Mouse (Mus musculus): Measurements from ENCODE around the gene L3mbtl2.
A peak's percentile ranks its signal among the peaks of the same experiment; 100 is the strongest.
"Not testable (repeated sequence)": the region's sequence is repeated elsewhere in the genome, so short reads cannot be mapped to it uniquely, and the experiment has no call there.

Gene L3mbtl2

GRCm38 (mm10) chr15:81663697-81664561 is at the start of gene L3mbtl2:
Gene L3mbtl2, plus strand, starts transcription at chr15:81663889.
- DNase-seq (ENCODE audit: low read depth, low spot score) = peak; percentile 80

- no peak for DNase-seq (ENCODE audit: low read depth, low spot score)
Measured at GRCm38 (mm10) chr15:81649516-81650455, 13.9 kb upstream of the L3mbtl2 start.

GRCm38 (mm10) chr15:81650636-81651035 is 13.1 kb upstream of the L3mbtl2 start:
- DNase-seq (ENCODE audit: low read depth, low spot score) = no peak

GRCm38 (mm10) chr15:81661701-81662100 is 2.0 kb upstream of the L3mbtl2 start:
- DNase-seq (ENCODE audit: low read depth, low spot score) = no peak

GRCm38 (mm10) chr15:81663281-81663680 is 408 bp upstream of the L3mbtl2 start:
- DNase-seq (ENCODE audit: low read depth, low spot score) = no peak

- DNase-seq (ENCODE audit: low read depth, low spot score) = no peak
Measured at GRCm38 (mm10) chr15:81666957-81667356, 3.3 kb downstream of the L3mbtl2 start.

- DNase-seq (ENCODE audit: low read depth, low spot score) = peak; percentile 27
Measured at GRCm38 (mm10) chr15:81670231-81670640, 6.5 kb downstream of the L3mbtl2 start.

GRCm38 (mm10) chr15:81676637-81677036 is 12.9 kb downstream of the L3mbtl2 start:
- DNase-seq (ENCODE audit: low read depth, low spot score) = no peak

GRCm38 (mm10) chr15:81680301-81680805 is 16.7 kb downstream of the L3mbtl2 start:
- DNase-seq (ENCODE audit: low read depth, low spot score) = no peak

GRCm38 (mm10) chr15:81693366-81693966 is 29.8 kb downstream of the L3mbtl2 start:
- DNase-seq (ENCODE audit: low read depth, low spot score) = no peak

GRCm38 (mm10) chr15:81693967-81694881 is 30.5 kb downstream of the L3mbtl2 start:
- peak; percentile 42 for DNase-seq (ENCODE audit: low read depth, low spot score)

GRCm38 (mm10) chr15:81694891-81695290 is 31.2 kb downstream of the L3mbtl2 start:
- DNase-seq (ENCODE audit: low read depth, low spot score) = no peak

GRCm38 (mm10) chr15:81697175-81697574 is 33.5 kb downstream of the L3mbtl2 start, which contains the start of gene Chadl:
Gene Chadl, minus strand, starts transcription at chr15:81697287.
- DNase-seq (ENCODE audit: low read depth, low spot score) = no peak

- DNase-seq (ENCODE audit: low read depth, low spot score) = no peak
Measured at GRCm38 (mm10) chr15:81697847-81698246, 34.2 kb downstream of the L3mbtl2 start.

- no peak for DNase-seq (ENCODE audit: low read depth, low spot score)
Measured at GRCm38 (mm10) chr15:81698532-81698931, 34.8 kb downstream of the L3mbtl2 start.

- no peak for DNase-seq (ENCODE audit: low read depth, low spot score)
Measured at GRCm38 (mm10) chr15:81700161-81700560, 36.5 kb downstream of the L3mbtl2 start.

- no peak for DNase-seq (ENCODE audit: low read depth, low spot score)
Measured at GRCm38 (mm10) chr15:81700601-81701000, 36.9 kb downstream of the L3mbtl2 start.

GRCm38 (mm10) chr15:81701350-81701749 is 37.7 kb downstream of the L3mbtl2 start:
- not testable (repeated sequence) for DNase-seq (ENCODE audit: low read depth, low spot score)

GRCm38 (mm10) chr15:81702306-81703093 is 38.8 kb downstream of the L3mbtl2 start:
- DNase-seq (ENCODE audit: low read depth, low spot score) = no peak

- DNase-seq (ENCODE audit: low read depth, low spot score) = no peak
Measured at GRCm38 (mm10) chr15:81703094-81703489, 39.4 kb downstream of the L3mbtl2 start.

Data from telencephalon, adult 2 months (tissue).